Mouse (Mus musculus) liver, embryonic 16.5 days (tissue): ENCODE measurements at regions not wholly inside any gene's neighbourhood (a gene's known extent, or its start where the extent isn't known, plus 50 kb on each side); places are given as distances from the start of the nearest gene placed in this dataset.

Experiments
- ATAC-seq: fragments of 200-750 bp; cut with Nextera tagmentation; 2 replicates; pipeline ENCODE4 v1.8.0; 2017; ENCODE audit warnings: low read depth, mild to moderate bottlenecking, moderate number of reproducible peaks, moderate library complexity
- H3K27ac ChIP-seq: fragments of 300-500 bp; sonication (generic); 2 replicates; pipeline ENCODE4 v1.5.1; 2014; ENCODE audit warnings: mild to moderate bottlenecking, low read length
- H3K27me3 ChIP-seq: fragments of 300-500 bp; sonication (generic); 2 replicates; pipeline ENCODE4 v1.6.1; 2014; ENCODE audit warnings: low read depth, low read length, mixed read lengths; ENCODE audit not compliant: control insufficient read depth, insufficient read depth
- H3K36me3 ChIP-seq: fragments of 300-500 bp; sonication (generic); 2 replicates; pipeline ENCODE4 v1.6.1; 2014; ENCODE audit warnings: mild to moderate bottlenecking; ENCODE audit not compliant: control insufficient read depth, insufficient read depth
- H3K4me1 ChIP-seq: fragments of 300-500 bp; sonication (generic); 2 replicates; pipeline ENCODE4 v1.6.1; 2014; ENCODE audit warnings: low read depth, low read length, mixed read lengths; ENCODE audit not compliant: control insufficient read depth
- H3K4me2 ChIP-seq: fragments of 300-500 bp; sonication (generic); 2 replicates; pipeline ENCODE4 v1.6.1; 2014; ENCODE audit warnings: low read depth, low read length, mixed read lengths
- H3K4me3 ChIP-seq: fragments of 300-500 bp; sonication (generic); 2 replicates; pipeline ENCODE4 v1.5.1; 2014; ENCODE audit warnings: low read depth, mild to moderate bottlenecking, low read length
- H3K9ac ChIP-seq: fragments of 300-500 bp; sonication (generic); 2 replicates; pipeline ENCODE4 v1.6.1; 2014; ENCODE audit warnings: low read depth, low read length
- H3K9me3 ChIP-seq: fragments of 300-500 bp; sonication (generic); replicated peaks from 2 replicates; pipeline ENCODE4 v1.6.1; 2016; ENCODE audit warnings: low read length; ENCODE audit not compliant: control insufficient read depth
- WGBS: fragments of 180-500 bp; shearing (Covaris S2); extraction: QIAGEN DNeasy Blood & Tissue Kit; methylation state at CpG from one replicate; pipeline ENCODE4 v1.1.7; 2014; ENCODE audit not compliant: insufficient replicate concordance; 5-methylcytosine and 5-hydroxymethylcytosine counted together

GRCm38 (mm10) chr10:17214065-17214440 is 509.0 kb upstream of the Cited2 start:
- H3K4me2 ChIP-seq, result no peak overlapping the region

DNA sequence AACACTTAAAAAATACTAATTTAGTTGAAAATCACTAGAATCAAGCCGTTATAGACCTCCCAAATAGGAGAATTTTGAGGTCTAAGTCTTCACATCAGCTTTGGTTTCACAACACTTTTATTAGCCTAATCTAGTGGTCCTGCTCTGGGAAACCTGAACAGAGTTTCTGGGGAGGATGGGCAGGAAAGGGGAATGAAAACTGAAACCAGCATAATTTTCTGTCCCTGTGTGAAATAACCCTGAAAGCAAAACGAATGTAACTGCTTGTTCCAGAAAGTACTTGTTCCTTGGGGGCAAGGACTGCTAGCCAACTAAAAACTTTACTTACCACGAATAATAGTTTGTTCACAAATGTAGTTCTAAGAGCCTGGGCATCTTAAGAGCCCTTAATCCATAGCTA is 508.0 kb upstream of the Cited2 start:
- H3K36me3 ChIP-seq, result no peaks in the 10 kb centered on the region
- no peaks in the 10 kb centered on the region for H3K27me3 ChIP-seq
- no peak for ATAC-seq
- no peak overlapping the region for H3K4me3 ChIP-seq
- no peaks in the 10 kb centered on the region for H3K9me3 ChIP-seq
- H3K4me1 ChIP-seq, result no peaks in the 10 kb centered on the region
- no peak overlapping the region for H3K9ac ChIP-seq
- 51% methylated on average over 3 of the region's 3 CpGs for WGBS
- no peak overlapping the region for H3K27ac ChIP-seq
- no peak overlapping the region for H3K4me2 ChIP-seq

More at GRCm38 (mm10) chr10:17214065-17214440, 509.0 kb upstream of the Cited2 start:
- H3K4me3 ChIP-seq, result no peak overlapping the region
- 55% methylated on average over 2 of the region's 2 CpGs for WGBS
- H3K4me1 ChIP-seq, result no peaks in the 10 kb centered on the region
- no peak overlapping the region for H3K27ac ChIP-seq
- ATAC-seq, result no peak
- no peaks in the 10 kb centered on the region for H3K27me3 ChIP-seq
- no peaks in the 10 kb centered on the region for H3K36me3 ChIP-seq
- no peaks in the 10 kb centered on the region for H3K9me3 ChIP-seq
- no peak overlapping the region for H3K9ac ChIP-seq

GRCm38 (mm10) chr10:17221495-17221894 is 501.5 kb upstream of the Cited2 start:
- no peak for ATAC-seq
- Histone ChIP-seq H3K27me3 (no peaks in the 10 kb centered on the region), H3K9me3 (no peaks in the 10 kb centered on the region), H3K4me2 (no peak overlapping the region), H3K4me3 (no peak overlapping the region), H3K36me3 (no peaks in the 10 kb centered on the region), H3K4me1 (no peaks in the 10 kb centered on the region), H3K27ac (no peak overlapping the region), H3K9ac (no peak overlapping the region)
- WGBS, result 25% methylated on average over 2 of the region's 2 CpGs

DNA sequence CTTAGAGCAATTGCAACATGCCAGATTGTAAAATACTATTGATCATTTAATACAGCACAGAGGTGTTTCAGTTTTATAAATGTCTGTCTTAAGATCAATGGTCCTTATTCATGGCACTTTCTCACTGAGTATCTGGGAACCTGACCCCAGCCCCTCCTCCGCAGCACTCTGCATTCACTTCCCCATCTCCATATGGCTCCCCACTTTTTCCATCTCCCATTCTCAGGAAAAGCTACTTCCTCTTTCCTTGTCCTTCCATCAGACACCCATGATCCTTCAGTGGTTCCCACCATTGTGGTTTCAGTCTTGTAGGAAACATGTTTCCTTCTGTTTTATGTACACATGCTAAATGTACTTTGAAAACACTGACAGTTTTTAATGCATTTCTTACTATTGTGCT is 497.3 kb upstream of the Cited2 start:
- no peak overlapping the region for H3K9ac ChIP-seq
- H3K4me2 ChIP-seq, result no peak overlapping the region
- ATAC-seq, result no peak
- H3K4me1 ChIP-seq, result no peaks in the 10 kb centered on the region
- 75% methylated on average over 1 of the region's 1 CpGs for WGBS
- no peaks in the 10 kb centered on the region for H3K36me3 ChIP-seq
- no peak overlapping the region for H3K4me3 ChIP-seq
- no peaks in the 10 kb centered on the region for H3K27me3 ChIP-seq
- no peak overlapping the region for H3K27ac ChIP-seq
- H3K9me3 ChIP-seq, result no peaks in the 10 kb centered on the region

DNA sequence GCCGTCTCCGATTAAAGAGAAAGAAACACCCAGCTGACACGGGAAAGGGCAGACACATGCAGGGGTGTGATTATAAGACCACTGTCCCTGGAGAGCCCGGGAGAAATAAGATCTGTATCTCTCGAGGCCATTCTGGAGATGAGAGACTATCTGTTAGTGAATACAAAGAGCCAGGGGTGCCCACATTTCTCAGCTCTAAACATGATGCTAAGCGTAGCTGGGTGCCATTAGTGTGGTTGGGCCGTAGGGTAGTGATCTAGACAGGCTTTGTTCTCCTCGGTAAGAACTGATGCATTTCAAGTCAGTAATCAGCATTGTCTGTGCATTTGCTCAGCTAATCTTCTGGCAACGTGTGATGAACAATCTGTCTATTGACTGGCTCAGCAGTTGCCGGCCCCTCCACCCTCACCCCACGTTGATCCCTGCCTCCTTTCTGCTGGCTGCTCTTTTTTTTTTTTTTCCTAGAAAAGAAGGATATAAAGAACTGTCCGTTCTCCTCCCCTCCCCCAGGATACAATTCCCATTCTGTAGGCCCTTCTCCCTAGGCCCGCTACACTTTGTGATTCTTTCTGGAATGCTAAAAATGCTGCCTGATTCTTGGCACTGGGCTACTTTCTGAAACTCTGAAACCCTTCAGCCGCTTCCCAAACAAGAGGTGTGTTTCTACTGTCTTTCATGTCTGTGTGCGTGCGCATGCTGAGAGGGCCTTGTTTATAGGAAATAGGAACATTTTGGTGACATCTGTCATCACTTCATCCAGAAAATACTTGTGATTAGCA is 492.8 kb upstream of the Cited2 start:
- no peak overlapping the region for H3K9ac ChIP-seq
- no peaks in the 10 kb centered on the region for H3K36me3 ChIP-seq
- no peak overlapping the region for H3K4me2 ChIP-seq
- H3K27ac ChIP-seq, result no peak overlapping the region
- H3K4me3 ChIP-seq, result no peak overlapping the region
- WGBS, result 52% methylated on average over 16 of the region's 16 CpGs
- no peaks in the 10 kb centered on the region for H3K27me3 ChIP-seq
- no peaks in the 10 kb centered on the region for H3K4me1 ChIP-seq
- no peak for ATAC-seq
- no peaks in the 10 kb centered on the region for H3K9me3 ChIP-seq

DNA sequence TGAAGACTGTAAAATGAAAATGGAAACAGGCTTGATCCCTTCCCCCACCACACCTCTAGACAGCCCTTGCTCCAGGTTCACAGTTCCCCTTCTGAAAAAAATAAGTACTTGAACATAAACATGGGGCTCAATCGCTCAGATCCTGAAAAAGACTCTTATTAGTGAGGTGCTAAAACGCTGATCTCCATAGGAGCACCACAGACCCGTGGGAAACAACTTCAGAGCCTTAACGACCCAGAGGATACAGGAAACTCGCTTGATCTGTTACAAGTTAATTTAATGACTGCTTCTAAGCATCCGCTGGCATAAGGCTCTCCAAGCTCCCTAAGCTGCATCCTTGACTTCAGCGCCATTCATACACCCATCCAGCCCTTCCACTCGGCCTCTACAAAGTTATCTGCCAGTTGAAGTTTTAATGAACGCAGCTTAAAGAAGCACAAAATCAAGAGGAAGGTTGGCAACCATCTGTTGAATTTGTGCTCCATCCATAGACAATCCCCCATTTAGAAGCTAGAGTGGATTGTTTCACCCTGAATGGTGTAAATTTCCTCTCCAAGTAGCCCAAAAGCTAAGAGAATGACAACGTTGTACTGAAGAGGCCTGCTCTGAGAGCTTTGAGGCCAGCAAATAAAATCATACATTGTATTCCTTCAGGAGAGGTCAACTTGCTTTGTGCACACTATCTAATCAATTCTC is 486.9 kb upstream of the Cited2 start:
- Histone ChIP-seq H3K27ac (no peak overlapping the region), H3K36me3 (no peaks in the 10 kb centered on the region), H3K4me2 (no peak overlapping the region), H3K4me3 (no peak overlapping the region), H3K27me3 (no peaks in the 10 kb centered on the region), H3K9ac (no peak overlapping the region), H3K4me1 (no peaks in the 10 kb centered on the region), H3K9me3 (no peaks in the 10 kb centered on the region)
- no peak for ATAC-seq
- 51% methylated on average over 10 of the region's 10 CpGs for WGBS

DNA sequence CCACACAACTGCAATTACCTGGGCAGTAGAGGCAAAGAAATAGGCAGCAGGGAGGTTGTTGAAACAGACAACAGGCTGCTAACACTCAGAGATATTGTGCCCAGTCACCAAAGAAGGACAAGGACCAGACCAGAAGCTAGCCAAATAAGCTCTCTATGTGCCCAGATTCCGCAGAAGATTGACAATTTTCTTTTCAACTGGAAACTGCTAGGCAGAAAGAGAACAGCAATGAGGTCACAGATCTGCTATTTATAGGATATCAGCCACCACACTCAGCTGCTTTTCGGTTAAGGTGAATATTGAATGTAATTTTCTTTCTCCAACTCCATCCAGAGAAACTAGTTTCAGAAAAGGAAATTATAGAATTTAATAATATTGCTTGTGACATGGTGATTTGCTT is 486.3 kb upstream of the Cited2 start:
- H3K36me3 ChIP-seq, result no peaks in the 10 kb centered on the region
- no peak overlapping the region for H3K27ac ChIP-seq
- H3K9ac ChIP-seq, result no peak overlapping the region
- no peak overlapping the region for H3K4me2 ChIP-seq
- no peak for ATAC-seq
- WGBS, result 49% methylated on average over 2 of the region's 2 CpGs
- H3K27me3 ChIP-seq, result no peaks in the 10 kb centered on the region
- H3K4me1 ChIP-seq, result no peaks in the 10 kb centered on the region
- no peak overlapping the region for H3K4me3 ChIP-seq
- H3K9me3 ChIP-seq, result no peaks in the 10 kb centered on the region

- H3K27ac ChIP-seq, result no peak overlapping the region
- H3K4me1 ChIP-seq, result no peaks in the 10 kb centered on the region
- WGBS, result 57% methylated on average over 11 of the region's 11 CpGs
- H3K27me3 ChIP-seq, result no peaks in the 10 kb centered on the region
- no peak overlapping the region for H3K4me2 ChIP-seq
- H3K9ac ChIP-seq, result no peak overlapping the region
- no peaks in the 10 kb centered on the region for H3K9me3 ChIP-seq
- no peaks in the 10 kb centered on the region for H3K36me3 ChIP-seq
- no peak overlapping the region for H3K4me3 ChIP-seq
- ATAC-seq, result no peak
Measured at GRCm38 (mm10) chr10:17237463-17237862, 485.6 kb upstream of the Cited2 start.
